Mouse (Mus musculus) left cerebral cortex, adult 8-10 months (tissue): ENCODE measurements around the gene Nhp2. TPM values are rescaled to one million over a fixed set of nuclear protein-coding genes. Genes with fewer than 3 reads are reported as not detected.
"Not testable (repeated sequence)": the region's sequence is repeated elsewhere in the genome, so short reads cannot be mapped to it uniquely, and the experiment has no call there.

Source experiments
- DNase-seq, 2 experiments: peaks; one replicate each; pipeline ENCODE4 v3.0.0; 2022; ENCODE audit warnings: low spot score in 2 of 2
- total RNA-seq, 4 experiments: library from RNA; stranded (reverse); gene quantifications; 2 replicates each; pipeline ENCODE4 v1.2.4; 2022

Nhp2 gene
- total RNA-seq, 4 experiments from 2014 or later, result 50.4 to 57.4 (median 53.6) TPM

DNA sequence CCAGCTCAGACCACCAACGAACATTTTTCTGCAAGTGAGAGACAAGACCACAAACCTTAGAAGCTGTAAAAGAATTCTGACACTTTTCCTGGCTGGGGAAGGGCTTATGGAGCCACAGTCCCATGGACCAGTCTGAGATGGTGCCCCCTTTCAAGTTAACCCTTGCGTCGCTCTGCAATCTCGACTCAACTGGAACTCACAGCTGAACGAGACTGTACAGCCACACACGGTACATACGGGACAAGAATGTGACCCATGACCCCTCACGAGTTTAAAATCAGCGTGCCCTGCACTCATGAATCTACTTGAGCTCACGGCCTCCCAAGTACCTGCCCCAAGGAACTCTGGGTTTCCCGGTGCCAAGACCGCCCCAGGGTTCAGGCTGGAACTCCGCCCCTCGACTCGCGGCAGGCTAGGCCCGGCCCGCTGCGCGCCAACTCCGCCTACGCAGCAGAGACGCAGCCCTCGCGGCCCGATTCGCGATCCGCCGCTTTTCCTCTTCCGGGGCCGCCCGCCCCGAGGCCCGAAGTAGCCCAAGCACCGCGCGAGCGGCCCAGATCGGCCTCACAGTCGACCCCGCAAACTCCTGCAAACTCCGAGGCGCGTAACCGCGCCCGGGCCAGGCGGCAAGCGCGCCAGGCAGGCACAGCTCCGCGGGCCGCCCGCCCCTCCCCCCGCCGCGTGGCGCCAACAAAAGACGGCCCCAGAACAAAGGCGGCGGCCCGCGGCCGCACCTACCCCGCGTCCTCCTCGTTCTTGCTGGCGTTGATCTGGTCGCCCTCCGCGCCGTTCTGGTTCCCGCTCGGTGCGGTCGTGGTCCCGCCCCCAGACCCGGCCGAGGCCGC, 13.7 kb upstream of the Nhp2 start:
- DNase-seq, result peak in 1 of 2 experiments; percentile 66

DNA sequence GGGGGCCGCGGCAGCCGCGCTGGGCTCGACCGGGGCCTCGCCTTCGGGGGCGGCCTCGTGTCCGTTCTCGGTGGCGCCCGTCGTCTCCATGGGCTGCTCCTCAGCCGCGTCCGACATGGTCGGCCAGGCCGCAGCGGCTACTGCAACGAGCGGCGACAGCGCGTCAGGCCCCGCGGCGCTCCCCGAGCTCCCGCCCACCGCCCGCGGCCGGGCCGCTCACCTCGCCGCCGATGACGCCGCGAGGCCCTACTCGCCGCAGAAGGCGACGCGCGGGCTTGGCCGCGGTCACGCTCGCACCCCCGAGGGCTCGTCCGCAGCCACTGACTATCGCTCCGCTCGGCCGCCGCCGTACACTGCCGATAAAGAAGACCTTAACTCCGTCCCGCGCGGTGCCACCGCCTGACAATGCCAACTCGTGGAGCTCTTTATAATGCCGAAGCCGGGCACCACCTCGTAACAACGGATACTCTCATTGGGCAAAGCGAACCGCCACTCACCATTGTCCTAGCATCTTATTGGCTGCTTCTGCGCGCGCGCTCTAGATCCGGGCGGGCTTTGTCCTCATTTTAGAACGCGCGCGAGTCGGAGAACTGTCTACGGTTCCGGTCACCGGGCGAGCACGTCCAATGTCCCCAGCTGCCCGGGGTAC, 13.0 kb upstream of the Nhp2 start, which contains the start of gene Hnrnpab:
Hnrnpab (minus strand) TSS at position 401 of the 649 bp plus-strand sequence.
- DNase-seq, result peak; percentile 96 to 97

DNA sequence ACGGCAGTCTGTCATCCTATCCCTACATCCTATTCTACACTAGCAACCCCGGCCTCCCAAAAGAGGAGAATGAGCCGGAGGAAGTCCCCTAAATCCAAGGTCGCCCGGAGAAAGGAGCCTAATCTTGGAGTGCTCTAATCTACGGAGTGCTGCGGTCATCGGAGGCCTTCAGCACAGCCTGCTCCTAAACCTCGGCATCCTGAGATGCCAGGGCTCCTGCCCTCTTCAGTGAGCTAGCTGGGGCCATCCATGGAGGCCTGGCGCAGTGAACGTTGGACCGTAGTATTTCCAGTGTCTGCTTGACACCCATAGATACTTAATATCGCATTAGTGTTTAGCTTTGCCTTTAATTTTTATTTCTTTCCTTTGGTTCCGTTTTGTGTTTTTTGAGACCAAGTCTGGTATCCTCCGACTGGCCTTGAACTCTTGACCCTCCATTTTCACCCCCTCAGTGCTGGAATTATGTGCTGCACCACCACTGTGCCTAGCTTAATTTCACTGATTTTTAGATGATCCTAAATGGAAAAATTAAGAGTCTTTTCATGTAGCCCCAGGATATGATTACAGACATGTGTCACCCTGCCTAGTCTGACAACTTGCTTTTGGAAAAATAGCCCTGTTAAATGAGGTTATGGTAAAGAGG, 12.3 kb upstream of the Nhp2 start:
- no peak for DNase-seq

DNA sequence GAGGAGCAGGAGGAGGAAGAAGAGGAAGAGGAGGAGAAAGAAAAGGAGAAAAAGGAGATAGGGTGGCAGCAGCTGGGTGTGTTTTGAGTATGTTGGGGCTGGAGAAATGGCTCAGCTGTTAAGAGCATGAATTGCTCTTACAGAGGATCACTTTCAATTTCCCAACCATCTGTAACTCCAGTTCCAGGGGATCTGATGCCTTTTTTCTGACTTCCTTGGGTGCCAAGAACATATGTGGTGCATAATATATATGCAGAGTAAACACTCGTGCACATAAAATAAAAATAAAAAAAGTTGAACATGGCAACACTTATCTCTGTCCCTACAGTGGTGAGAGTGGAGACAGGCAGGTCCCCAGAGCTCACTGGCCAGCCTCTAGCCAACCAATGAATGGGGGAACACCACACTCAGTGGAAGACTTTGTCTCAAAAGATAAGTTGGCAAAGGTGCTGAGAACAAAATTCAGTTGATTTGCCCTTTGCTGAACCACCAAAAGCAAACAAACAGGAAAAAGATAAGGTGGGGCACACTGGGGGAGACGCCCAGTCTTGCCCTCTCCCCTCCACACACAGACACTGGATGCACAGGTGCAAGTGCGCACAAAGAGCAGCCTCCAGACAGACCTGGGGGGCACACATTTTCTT, 10.1 kb upstream of the Nhp2 start:
- no peak for DNase-seq

DNA sequence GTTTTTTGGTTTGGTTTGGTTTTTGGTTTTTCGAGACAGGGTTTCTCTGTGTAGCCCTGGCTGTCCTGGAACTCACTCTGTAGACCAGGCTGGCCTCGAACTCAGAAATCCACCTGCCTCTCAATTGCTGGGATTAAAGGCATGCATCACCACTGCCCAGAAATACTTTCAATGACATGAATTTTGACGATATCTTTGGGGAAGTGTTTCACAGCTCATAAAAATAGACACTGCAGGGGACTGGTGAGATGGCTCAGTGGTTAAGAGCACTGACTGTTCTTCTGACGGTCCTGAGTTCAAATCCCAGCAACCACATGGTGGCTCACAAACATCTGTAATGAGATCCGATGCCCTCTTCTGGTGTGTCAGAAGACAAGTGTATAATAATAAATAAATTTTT, 9.6 kb upstream of the Nhp2 start:
- DNase-seq, result not testable (repeated sequence)

DNA sequence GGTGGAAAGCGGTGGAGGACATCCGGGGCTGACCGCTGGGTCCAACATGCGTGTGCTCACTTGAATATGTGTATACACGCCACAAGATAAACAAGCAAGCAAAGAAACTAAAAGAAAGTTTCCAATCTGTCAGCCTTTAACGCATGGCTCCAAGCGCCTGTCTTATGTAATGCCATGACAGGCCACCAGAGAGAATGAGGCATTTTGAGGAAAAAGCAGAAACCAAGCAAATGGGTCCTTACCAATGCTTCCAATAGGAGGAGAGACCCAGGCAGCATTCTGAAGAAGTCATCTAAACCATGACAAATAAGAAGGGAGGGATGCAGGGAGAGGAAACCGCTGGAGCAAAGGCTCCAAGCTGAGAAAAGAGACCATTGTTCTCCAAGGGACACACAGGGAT, 5.3 kb upstream of the Nhp2 start:
- no peak for DNase-seq

DNA sequence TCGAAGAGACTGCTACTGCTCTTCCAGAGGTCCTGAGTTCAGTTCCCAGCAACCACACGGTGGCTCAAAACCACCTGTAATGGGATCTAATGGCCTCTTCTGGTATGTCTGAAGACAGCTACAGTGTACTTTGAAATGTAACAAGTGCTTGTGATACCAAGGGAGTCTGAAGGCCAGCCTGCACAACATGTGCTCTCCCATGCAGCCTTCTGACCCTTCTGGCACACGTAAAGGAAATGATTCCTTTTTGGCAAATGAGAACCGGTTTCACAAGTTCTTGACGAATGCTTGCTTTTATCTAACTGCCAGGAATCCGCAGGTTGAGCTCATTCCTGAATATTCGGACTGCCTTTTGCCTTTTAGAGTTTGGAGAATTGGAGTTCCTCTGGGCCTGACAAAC, 4.4 kb upstream of the Nhp2 start:
- no peak for DNase-seq

DNA sequence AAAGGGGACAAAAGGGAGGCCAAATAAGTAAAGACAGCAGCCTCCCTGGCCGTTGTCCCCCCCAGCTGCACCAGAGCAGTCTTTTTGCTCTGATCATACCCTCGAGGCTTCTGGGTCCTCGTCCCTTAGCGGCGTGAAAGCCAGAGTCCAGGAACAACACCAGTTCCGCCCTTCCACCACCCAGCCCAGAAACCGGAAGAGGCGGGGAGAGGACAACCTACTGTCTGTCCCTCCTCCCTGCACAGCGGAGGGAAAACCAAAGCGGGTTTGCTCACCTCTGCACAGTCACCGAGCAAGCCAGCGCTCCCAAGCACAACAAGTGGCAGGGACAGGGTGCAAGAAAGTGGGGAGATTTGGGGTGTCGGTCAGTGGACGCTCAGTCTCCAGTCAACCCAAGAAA, 3.9 kb upstream of the Nhp2 start:
- no peak for DNase-seq

DNA sequence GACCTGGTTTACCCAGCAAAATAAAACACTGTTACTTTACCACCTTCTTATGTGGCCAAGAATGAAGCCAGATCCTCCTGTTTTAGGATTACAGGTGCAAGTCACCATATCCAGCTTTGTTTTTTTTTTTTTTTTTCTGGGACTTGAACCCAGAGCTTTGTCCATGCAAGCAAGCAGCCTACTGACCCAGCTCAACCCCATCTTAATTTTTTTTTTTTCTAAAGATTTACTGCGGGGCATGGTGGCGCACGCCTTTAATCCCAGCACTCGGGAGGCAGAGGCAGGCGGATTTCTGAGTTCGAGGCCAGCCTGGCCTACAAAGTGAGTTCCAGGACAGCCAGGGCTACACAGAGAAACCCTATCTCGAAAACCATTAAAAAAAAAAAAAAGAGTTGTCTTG, 3.4 kb upstream of the Nhp2 start:
- DNase-seq, result not testable (repeated sequence)

DNA sequence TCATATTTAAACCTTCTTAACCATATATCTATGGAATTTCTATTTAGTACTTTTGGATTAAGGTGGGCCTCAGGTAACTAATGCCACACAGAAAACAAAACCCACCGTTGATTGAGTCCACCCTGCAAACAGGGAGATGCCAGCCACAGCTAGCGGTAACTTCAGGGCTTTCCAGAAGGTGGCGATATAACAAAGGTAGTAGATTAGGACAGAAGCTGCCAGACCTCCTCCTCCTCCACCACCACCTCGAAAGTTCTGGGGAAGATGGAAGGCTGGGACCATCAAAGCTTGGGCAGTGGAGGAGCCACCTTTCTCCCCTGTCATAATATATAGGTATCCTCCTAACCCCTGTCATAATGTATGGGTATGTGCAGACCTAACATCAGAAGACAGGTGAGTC, 1.8 kb upstream of the Nhp2 start:
- DNase-seq, result no peak

DNA sequence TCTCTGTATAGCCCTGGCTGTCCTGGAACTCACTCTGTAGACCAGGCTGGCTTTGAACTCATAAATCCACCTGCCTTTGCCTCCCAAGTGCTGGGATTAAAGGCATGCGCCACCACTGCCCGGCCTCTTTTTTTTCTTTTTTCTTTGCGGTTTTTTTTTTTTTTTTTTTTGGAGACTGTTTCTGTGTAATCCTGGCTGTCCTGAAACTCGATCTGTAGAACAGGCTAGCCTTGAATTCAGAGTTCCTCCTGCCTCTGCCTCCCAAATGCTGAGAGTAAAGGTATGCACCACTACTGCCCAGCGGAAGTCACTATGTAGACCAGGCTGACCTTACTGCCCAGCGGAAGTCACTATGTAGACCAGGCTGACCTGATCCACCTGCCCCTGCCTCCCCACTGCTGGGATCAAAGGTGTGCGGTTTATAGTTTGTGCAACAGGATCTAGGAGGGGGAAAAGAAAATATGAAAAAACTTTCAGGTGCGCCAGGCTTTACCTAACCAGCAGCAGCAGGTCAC, 584 bp upstream of the Nhp2 start:
- no peak for DNase-seq

DNA sequence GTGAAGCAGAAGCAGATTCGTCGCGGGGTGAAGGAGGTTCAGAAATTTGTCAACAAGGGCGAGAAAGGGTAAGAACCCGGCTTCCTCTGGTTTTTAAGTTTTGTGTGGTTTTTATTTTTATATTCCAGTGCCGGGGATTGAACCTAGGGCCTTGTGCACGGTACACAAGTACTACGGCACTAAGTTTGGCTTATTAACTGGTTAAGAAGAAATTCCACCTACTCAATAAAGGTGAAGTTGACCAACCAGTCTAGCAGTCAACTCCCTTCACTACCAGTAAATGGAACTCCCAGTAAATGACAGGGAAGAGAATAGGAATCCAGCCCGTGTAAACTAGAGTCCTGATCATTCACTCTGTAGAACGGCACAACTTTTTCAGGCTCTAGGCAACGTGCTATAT, 549 bp downstream of the Nhp2 start:
- no peak for DNase-seq

DNA sequence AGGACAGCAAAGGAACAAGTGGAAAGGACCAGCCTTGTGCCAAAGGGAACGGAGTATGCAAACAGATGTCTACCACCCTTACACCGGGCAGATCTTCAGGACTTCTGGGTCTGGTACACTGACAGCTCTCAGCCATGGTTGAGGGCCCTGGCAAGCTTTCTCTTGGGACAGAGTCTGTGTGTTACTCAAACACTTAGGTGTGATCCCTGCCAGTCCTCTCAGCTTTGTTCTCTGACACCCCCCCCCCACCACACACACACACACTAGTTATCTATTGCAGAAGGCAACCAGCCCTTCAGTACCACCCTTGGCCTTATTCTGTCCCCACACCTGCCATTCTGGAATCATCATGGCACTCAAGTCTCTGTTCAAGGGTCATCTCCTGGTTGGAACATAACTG, 2.2 kb downstream of the Nhp2 start:
- DNase-seq, result no peak

DNA sequence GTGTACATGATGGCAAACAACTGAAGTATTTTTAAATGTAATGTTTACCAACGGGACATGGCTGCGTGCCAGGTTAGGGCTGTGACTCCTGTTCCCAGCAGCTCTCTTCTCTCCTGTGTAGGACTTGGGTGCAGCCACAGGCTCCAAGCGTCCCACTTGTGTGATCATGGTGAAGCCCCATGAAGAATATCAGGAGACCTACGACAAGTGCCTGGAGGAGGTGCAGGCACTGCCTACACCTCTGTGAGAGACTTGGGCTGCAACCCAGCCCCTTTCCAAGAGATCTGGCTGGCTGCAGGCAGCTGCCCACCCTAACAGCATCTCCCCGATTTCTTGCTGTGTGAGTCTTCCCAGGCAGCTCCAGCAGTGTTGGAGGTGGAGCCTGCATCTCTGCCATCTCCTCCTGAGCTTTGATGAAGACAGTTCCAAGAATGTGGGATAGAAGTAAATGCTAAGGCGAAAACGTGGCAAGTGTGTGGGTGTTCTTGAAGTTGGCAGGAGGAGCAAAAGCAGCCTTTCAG, 3.5 kb downstream of the Nhp2 start:
- DNase-seq, result peak in 1 of 2 experiments; percentile 92

DNA sequence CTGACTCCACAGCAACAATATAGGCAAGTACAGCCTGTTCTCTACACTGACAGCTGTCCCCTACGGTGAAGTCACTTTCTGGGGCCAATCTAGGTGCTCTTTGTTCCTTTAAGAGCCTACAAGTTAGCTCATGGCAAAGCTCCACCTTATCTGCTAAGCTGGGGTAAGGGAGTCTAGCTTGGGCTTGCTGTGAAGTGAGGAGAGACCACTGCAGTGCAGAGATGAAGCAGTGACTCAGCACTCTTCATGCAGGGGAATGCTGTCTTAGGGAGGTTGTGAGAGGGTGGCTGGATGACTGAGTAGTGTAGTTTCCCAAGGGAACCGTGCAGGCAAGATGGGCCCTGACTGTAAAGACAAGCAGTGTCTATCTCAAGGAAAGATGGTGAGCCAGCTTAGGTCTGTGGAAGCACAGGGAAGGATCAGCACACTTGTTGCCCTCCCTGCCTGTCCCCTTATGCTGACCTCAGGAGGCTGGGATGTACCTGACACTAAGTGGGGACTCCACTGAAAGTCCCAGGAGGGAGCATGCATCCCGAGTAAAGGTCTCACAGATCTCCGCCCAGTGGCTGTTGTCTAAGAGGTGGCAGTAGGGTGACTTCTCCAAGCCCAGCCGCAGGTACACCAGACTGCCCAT, 5.8 kb downstream of the Nhp2 start:
- no peak for DNase-seq

DNA sequence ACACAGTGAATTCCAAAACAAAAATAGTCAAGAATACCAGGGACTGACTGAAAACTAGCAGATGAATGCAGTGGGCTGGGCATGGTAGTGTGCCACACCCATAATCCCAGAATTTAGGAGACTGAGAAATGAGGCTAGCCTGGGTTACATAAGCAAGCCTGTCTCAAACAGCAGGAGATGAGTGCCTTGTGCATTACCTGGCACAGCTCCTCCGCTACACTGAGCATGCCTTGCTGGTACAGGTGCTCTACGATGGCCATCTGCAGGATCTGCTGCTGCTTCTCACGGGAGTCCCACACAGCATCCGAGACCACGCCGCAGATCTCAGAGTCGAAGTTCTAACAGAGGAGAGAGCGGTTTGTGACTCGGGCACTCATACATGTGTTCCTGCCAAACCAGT, 7.9 kb downstream of the Nhp2 start:
- DNase-seq, result peak in 1 of 2 experiments; percentile 61

DNA sequence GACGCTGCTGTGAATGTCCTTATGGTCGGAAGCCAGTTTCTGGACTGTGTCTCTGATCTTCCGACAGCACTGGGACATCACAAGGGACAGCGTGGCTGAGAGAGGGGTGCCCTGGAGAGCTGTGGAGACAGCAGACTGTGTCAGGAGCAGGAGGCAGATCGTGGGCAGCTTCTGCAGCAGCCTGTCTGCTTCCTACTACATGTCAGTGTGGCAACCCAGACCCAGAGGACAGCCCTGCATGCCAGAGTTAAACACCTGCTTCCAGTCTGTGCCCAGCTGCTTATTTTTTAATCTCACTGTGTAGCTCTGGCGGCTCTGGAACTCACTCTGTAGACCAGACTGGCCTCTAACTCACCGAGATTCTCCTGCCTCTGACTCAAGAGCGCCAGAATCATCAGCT, 8.4 kb downstream of the Nhp2 start:
- DNase-seq, result no peak

DNA sequence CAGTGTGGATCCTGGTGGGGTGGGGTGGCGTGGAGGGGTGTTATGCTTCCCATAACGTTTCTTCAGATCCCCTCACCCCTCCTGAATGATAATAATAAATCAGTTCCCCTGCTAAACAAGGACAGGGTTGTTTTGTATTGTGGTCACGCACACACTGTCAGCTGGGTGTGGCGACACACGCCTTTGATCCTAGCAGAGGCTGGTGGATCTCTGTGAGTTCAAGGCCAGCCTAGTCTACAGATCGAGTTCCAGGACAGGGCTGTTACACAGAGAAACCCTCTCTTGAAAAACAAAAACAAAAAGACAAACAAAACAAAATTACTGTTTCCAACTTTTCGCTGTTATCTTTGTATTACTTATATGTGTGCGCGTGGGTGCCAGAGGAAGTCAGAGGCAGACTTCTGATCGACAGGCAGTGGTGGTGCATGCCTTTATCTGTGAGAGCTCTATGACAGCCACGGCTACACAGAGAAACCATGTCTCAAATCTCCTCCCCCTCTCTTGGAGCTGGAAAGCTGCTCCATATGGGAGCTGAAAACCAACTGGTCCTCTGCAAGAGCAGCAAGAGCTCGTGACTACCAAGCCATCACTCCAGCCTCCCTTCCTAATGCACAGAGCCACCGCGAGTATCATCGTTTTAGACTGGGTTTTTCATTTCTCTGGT, 10.2 kb downstream of the Nhp2 start:
- peak in 1 of 2 experiments; percentile 81 for DNase-seq

DNA sequence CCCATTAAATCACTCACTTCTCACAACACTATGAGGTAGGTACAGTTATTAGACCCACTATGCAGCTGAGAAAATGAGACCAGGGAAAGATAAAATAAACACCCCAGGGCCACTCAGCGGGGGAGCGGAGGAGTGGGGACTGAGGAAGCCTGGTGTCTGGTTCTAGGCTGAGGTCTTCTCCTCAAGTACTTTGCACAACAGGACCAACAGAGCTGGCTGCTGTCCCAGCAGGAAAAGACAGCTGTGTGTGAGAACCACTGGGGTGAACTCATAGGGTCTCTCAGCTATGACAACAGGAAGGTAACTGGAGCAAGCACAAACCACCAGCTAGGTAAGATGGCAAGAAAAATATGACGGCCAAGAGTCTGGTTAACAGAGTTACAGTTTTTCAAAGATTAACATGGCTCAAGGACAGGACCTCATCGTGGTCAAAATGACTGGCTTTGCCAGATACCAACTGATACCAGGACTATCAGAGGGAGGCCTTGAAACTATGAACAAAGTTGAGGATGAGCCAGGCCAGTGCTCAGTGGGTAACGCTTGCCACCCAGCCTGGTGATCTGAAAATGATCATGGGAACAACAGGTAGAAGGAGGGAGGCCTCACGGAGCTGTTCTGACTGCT, 12.7 kb downstream of the Nhp2 start:
- DNase-seq, result no peak

DNA sequence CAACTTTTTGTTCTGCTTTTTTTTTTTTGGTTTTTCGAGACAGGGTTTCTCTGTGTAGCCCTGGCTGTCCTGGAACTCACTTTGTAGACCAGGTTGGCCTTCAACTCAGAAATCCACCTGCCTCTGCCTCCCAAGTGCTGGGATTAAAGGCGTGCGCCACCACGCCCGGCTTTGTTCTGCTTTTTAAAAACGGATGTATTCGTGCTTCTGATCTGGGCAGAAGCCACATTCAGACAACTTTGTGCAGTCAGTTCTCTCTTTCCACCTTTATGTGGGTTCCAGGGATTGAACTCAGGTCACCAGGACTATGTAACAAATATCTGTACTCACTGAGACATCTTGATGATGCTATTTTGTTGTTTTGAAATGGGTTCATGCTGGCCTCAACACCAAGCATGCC, 13.7 kb downstream of the Nhp2 start:
- DNase-seq, result not testable (repeated sequence)
